Mouse (Mus musculus): Measurements from ENCODE around the gene Plppr4. TPM values are rescaled to one million over a fixed set of nuclear protein-coding genes. Genes with fewer than 3 reads are reported as not detected.

Gene Plppr4
- polyA plus RNA-seq, 1 experiment from 2014 or later, result 0.05 TPM

GRCm38 (mm10) chr3:117307555-117307954 lies 53.1 kb downstream of the Plppr4 start:
- no peak overlapping the region for H3K4me2 ChIP-seq
- no peaks in the 10 kb centered on the region for H3K36me3 ChIP-seq (ENCODE audit: control insufficient read depth, insufficient read depth, low read length)
- 87% methylated on average over 4 of the region's 4 CpGs for WGBS
- H3K27me3 ChIP-seq (replicated peaks; ENCODE audit: control insufficient read depth, insufficient read depth, low read length), result no peaks in the 10 kb centered on the region
- no peak for ATAC-seq (replicated peaks; ENCODE audit: low FRiP score)
- H3K27ac ChIP-seq (ENCODE audit: low read depth, low read length), result no peak overlapping the region
- H3K4me3 ChIP-seq (ENCODE audit: low read depth, low read length), result no peak overlapping the region
- H3K9ac ChIP-seq (ENCODE audit: low read depth, low read length), result no peak overlapping the region
- no peaks in the 10 kb centered on the region for H3K4me1 ChIP-seq (replicated peaks; ENCODE audit: control insufficient read depth, insufficient read depth, low read length)
- no peak for DNase-seq (ENCODE audit: low spot score)
- no peaks in the 10 kb centered on the region for H3K9me3 ChIP-seq (ENCODE audit: control insufficient read depth, low read length)

- ATAC-seq (replicated peaks; ENCODE audit: low FRiP score), result no peak
- Histone ChIP-seq H3K36me3 (ENCODE audit: control insufficient read depth, insufficient read depth, low read length) (no peaks in the 10 kb centered on the region), H3K4me1 (replicated peaks; ENCODE audit: control insufficient read depth, insufficient read depth, low read length) (no peaks in the 10 kb centered on the region), H3K9me3 (ENCODE audit: control insufficient read depth, low read length) (no peaks in the 10 kb centered on the region), H3K4me2 (no peak overlapping the region), H3K27ac (ENCODE audit: low read depth, low read length) (no peak overlapping the region), H3K9ac (ENCODE audit: low read depth, low read length) (no peak overlapping the region), H3K27me3 (replicated peaks; ENCODE audit: control insufficient read depth, insufficient read depth, low read length) (no peaks in the 10 kb centered on the region), H3K4me3 (ENCODE audit: low read depth, low read length) (no peak overlapping the region)
- DNase-seq (ENCODE audit: low spot score), result no peak
- WGBS, result 89% methylated on average over 2 of the region's 2 CpGs
These were observed 56.6 kb downstream of the Plppr4 start for GRCm38 (mm10) chr3:117304037-117304436.

- Histone ChIP-seq H3K9ac (ENCODE audit: low read depth, low read length) (no peak overlapping the region), H3K4me1 (replicated peaks; ENCODE audit: control insufficient read depth, insufficient read depth, low read length) (no peaks in the 10 kb centered on the region), H3K27ac (ENCODE audit: low read depth, low read length) (no peak overlapping the region), H3K36me3 (ENCODE audit: control insufficient read depth, insufficient read depth, low read length) (no peaks in the 10 kb centered on the region), H3K9me3 (ENCODE audit: control insufficient read depth, low read length) (no peaks in the 10 kb centered on the region), H3K27me3 (replicated peaks; ENCODE audit: control insufficient read depth, insufficient read depth, low read length) (no peaks in the 10 kb centered on the region), H3K4me2 (no peak overlapping the region), H3K4me3 (ENCODE audit: low read depth, low read length) (no peak overlapping the region)
- no peak for DNase-seq (ENCODE audit: low spot score)
- WGBS, result 63% methylated on average over 1 of the region's 1 CpGs
- ATAC-seq (replicated peaks; ENCODE audit: low FRiP score), result no peak
These were observed 59.9 kb downstream of the Plppr4 start for GRCm38 (mm10) chr3:117300735-117301271.

GRCm38 (mm10) chr3:117297735-117298134 lies 62.9 kb downstream of the Plppr4 start:
- no peak overlapping the region for H3K27ac ChIP-seq (ENCODE audit: low read depth, low read length)
- DNase-seq (ENCODE audit: low spot score), result no peak
- no peaks in the 10 kb centered on the region for H3K36me3 ChIP-seq (ENCODE audit: control insufficient read depth, insufficient read depth, low read length)
- H3K27me3 ChIP-seq (replicated peaks; ENCODE audit: control insufficient read depth, insufficient read depth, low read length), result no peaks in the 10 kb centered on the region
- no peak overlapping the region for H3K4me3 ChIP-seq (ENCODE audit: low read depth, low read length)
- no peaks in the 10 kb centered on the region for H3K4me1 ChIP-seq (replicated peaks; ENCODE audit: control insufficient read depth, insufficient read depth, low read length)
- H3K9me3 ChIP-seq (ENCODE audit: control insufficient read depth, low read length), result no peaks in the 10 kb centered on the region
- no peak overlapping the region for H3K4me2 ChIP-seq
- ATAC-seq (replicated peaks; ENCODE audit: low FRiP score), result 0 out of 2 replicates have a peak, but pooled peaks have one; percentile 29
- no peak overlapping the region for H3K9ac ChIP-seq (ENCODE audit: low read depth, low read length)
- 47% methylated on average over 1 of the region's 1 CpGs for WGBS

GRCm38 (mm10) chr3:117294308-117294925 lies 66.3 kb downstream of the Plppr4 start:
- no peaks in the 10 kb centered on the region for H3K4me1 ChIP-seq (replicated peaks; ENCODE audit: control insufficient read depth, insufficient read depth, low read length)
- H3K9ac ChIP-seq (ENCODE audit: low read depth, low read length), result no peak overlapping the region
- DNase-seq (ENCODE audit: low spot score) (no peak), ATAC-seq (replicated peaks; ENCODE audit: low FRiP score) (no peak)
- H3K36me3 ChIP-seq (ENCODE audit: control insufficient read depth, insufficient read depth, low read length), result no peaks in the 10 kb centered on the region
- no peak overlapping the region for H3K4me2 ChIP-seq
- H3K4me3 ChIP-seq (ENCODE audit: low read depth, low read length), result no peak overlapping the region
- no peak overlapping the region for H3K27ac ChIP-seq (ENCODE audit: low read depth, low read length)
- H3K9me3 ChIP-seq (ENCODE audit: control insufficient read depth, low read length), result no peaks in the 10 kb centered on the region
- no peaks in the 10 kb centered on the region for H3K27me3 ChIP-seq (replicated peaks; ENCODE audit: control insufficient read depth, insufficient read depth, low read length)
- WGBS, result 55% methylated on average over 2 of the region's 2 CpGs

Small RNA genes within 50 kb of the gene (microRNA-seq; reads per million reads assigned to microRNA genes)
- gene Gm22408 (ENCODE audit: borderline number of aligned reads), result not detected

Other genes starting within 250 kb of the Plppr4 start
- gene Plppr5, start 214.0 kb upstream of the Plppr4 start, polyA plus RNA-seq (2014; fragmentation: Nextera tagmentation; extraction: Ambion mirVana), result 0.14 and 0.17 TPM in 2 replicates

Measured in liver, embryonic 11.5 days (tissue).